Mouse (Mus musculus) limb, embryonic 11.5 days (tissue): ENCODE results near the gene Cbr3. TPM values are rescaled to one million over a fixed set of nuclear protein-coding genes. Genes with fewer than 3 reads are reported as not detected.

Source experiments
- ATAC-seq: fragments of 200-750 bp; cut with Nextera tagmentation; 2 replicates; pipeline ENCODE4 v1.8.0; 2017; ENCODE audit warnings: low read depth; ENCODE audit not compliant: insufficient number of reproducible peaks, low FRiP score, low TSS enrichment
- DNase-seq: peaks from one replicate; pipeline ENCODE4 v3.0.0-alpha.2; 2015; ENCODE audit warnings: low spot score
- H3K27ac ChIP-seq: fragments of 300-500 bp; sonication (generic); replicated peaks from 2 replicates; pipeline ENCODE4 v1.5.1; 2014; ENCODE audit warnings: low read depth, mild to moderate bottlenecking, low read length
- H3K27me3 ChIP-seq: fragments of 300-500 bp; sonication (generic); 2 replicates; pipeline ENCODE4 v1.6.1; 2014; ENCODE audit warnings: mild to moderate bottlenecking, low read length, mixed read lengths; ENCODE audit not compliant: control insufficient read depth, insufficient read depth
- H3K36me3 ChIP-seq: fragments of 300-500 bp; sonication (generic); 2 replicates; pipeline ENCODE4 v1.6.1; 2014; ENCODE audit warnings: mild to moderate bottlenecking, low read length, moderate library complexity, mixed read lengths; ENCODE audit not compliant: control insufficient read depth, insufficient read depth
- H3K4me1 ChIP-seq: fragments of 300-500 bp; sonication (generic); 2 replicates; pipeline ENCODE4 v1.6.1; 2014; ENCODE audit warnings: low read length, mixed read lengths; ENCODE audit not compliant: control insufficient read depth, insufficient read depth
- H3K4me2 ChIP-seq: fragments of 300-500 bp; sonication (generic); 2 replicates; pipeline ENCODE4 v1.6.1; 2014; ENCODE audit warnings: low read depth, mild to moderate bottlenecking, moderate library complexity; ENCODE audit not compliant: severe bottlenecking
- H3K4me3 ChIP-seq: fragments of 300-500 bp; sonication (generic); 2 replicates; pipeline ENCODE4 v1.5.1; 2014; ENCODE audit warnings: low read depth, low read length
- H3K9ac ChIP-seq: fragments of 300-500 bp; sonication (generic); 2 replicates; pipeline ENCODE4 v1.6.1; 2014; ENCODE audit warnings: mild to moderate bottlenecking, low read length
- H3K9me3 ChIP-seq: fragments of 300-500 bp; sonication (generic); 2 replicates; pipeline ENCODE4 v1.6.1; 2016; ENCODE audit warnings: low read length; ENCODE audit not compliant: control insufficient read depth
- WGBS: fragments of 180-500 bp; shearing (Covaris S2); extraction: QIAGEN DNeasy Blood & Tissue Kit; methylation state at CpG from one replicate; pipeline ENCODE4 v1.1.7; 2014; 5-methylcytosine and 5-hydroxymethylcytosine counted together
- polyA plus RNA-seq: library from polyadenylated mRNA; unstranded; fragments of >200 nt; fragmentation: Nextera tagmentation; extraction: Ambion mirVana; gene quantifications from 2 replicates; pipeline ENCODE4 v1.2.1, GENCODE M21; 2014

The Cbr3 gene
- polyA plus RNA-seq, 1 experiment from 2014 or later: 0.96 TPM

DNA sequence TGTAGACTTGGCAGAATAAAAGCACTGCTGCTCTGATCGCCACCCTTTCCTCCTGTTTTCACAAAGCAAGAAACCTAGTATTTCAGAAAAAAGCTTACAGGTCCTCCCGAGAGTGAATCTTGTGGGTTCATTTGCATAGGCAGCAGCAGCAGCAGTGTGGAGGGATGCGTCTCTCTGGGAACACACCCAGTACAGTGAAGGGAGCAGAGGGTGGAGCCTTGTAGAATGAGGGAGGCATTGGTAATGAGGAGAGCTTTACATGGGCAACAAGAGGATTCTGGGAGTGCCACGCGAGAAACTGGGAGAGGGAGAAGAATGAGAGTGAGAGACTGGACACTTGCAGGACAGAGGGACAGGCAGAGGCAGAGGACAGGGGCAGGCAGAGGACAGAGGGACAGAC is 31.4 kb downstream of the Cbr3 start:
- H3K4me1 ChIP-seq: 0 out of 2 replicates have a peak, but pooled peaks cover 10% of the 10 kb centered on the region
- WGBS: 28% methylated on average over 5 of the region's 5 CpGs
- H3K27me3 ChIP-seq: peaks cover 8% of the 10 kb centered on the region
- no peak for DNase-seq
- ATAC-seq: no peak
- no peaks in the 10 kb centered on the region for H3K36me3 ChIP-seq
- H3K27ac ChIP-seq: no peak overlapping the region
- H3K4me3 ChIP-seq: no peak overlapping the region
- no peak overlapping the region for H3K9ac ChIP-seq
- no peak overlapping the region; the same call in 1 of the 2 replicates for H3K4me2 ChIP-seq
- H3K9me3 ChIP-seq: no peaks in the 10 kb centered on the region

DNA sequence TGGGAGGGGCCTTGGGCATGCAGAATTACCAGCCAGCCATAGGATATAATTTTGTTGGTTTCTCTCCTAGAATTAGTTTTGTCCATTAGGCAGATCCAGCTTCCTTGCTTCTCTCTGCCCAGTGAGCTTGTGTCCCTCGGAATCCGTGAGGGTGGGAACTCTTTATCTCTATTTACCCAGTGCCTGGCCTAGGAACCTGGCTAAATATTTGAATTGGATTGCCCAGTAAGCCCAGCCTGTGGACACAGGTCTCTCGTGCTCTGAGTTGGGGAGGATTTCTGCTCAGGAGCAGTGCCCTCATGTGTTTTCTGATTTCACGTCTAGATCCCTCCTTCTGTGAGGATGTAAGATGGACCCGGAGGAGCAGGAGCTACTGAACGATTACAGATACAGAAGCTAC is 32.8 kb downstream of the Cbr3 start:
- H3K9me3 ChIP-seq: no peaks in the 10 kb centered on the region
- no peak overlapping the region for H3K4me2 ChIP-seq
- no peak overlapping the region for H3K27ac ChIP-seq
- H3K27me3 ChIP-seq: peaks cover 8% of the 10 kb centered on the region
- H3K36me3 ChIP-seq: no peaks in the 10 kb centered on the region
- 93% methylated on average over 6 of the region's 6 CpGs for WGBS
- 0 out of 2 replicates have a peak, but pooled peaks cover 9% of the 10 kb centered on the region for H3K4me1 ChIP-seq
- ATAC-seq (no peak), DNase-seq (no peak)
- H3K4me3 ChIP-seq: no peak overlapping the region
- H3K9ac ChIP-seq: no peak overlapping the region

DNA sequence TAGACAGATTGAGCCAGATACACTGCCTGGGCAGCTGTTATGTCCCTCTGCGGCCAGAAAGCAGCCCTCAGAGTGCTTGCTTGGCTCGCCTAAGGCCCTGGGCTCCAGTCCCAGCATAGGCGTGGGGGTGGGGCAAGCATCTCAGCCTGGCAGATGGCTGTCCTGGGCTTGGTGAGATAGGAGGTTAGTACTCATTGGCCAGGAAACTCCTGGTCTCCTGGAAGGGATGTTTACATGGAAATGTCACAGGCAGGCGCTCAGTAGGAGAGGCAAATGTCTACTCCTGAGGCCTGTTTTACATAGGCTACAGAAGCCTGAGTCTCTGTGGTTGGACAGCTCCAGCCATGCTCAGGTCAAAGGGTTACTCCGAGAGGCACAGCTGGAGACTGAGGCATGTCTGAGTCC is 34.3 kb downstream of the Cbr3 start:
- 20% methylated on average over 5 of the region's 5 CpGs for WGBS
- Histone ChIP-seq H3K36me3 (no peaks in the 10 kb centered on the region), H3K9me3 (no peaks in the 10 kb centered on the region), H3K4me1 (0 out of 2 replicates have a peak, but pooled peaks cover 6% of the 10 kb centered on the region), H3K27ac (no peak overlapping the region), H3K27me3 (peaks cover 7% of the 10 kb centered on the region), H3K9ac (no peak overlapping the region; the same call in 1 of the 2 replicates), H3K4me3 (no peak overlapping the region), H3K4me2 (no peak overlapping the region)
- DNase-seq (no peak), ATAC-seq (no peak)

DNA sequence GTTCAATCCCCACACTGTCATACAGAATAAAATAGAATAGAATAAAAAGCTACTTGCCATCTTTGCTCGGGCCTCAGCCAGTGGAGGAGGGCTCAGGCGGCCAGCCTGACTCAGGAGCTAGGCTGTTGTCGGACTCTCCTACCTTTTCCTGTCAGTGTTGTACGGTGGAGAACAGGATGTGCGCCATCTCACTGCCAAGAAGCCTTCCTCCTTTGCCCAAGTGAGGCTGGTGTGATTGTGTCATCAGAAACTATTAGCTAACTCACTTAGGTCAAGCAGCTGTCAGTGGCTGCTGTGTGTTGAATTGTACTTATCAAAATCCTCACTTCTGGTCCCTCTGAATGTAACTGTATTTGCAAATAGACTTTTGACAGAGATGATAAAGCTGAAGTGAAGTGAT is 38.8 kb downstream of the Cbr3 start:
- Histone ChIP-seq H3K27ac (no peak overlapping the region), H3K4me3 (no peak overlapping the region), H3K27me3 (no peaks in the 10 kb centered on the region), H3K9me3 (no peaks in the 10 kb centered on the region), H3K36me3 (no peaks in the 10 kb centered on the region), H3K9ac (no peak overlapping the region), H3K4me1 (no peaks in the 10 kb centered on the region), H3K4me2 (no peak overlapping the region)
- WGBS: 88% methylated on average over 5 of the region's 5 CpGs
- ATAC-seq (no peak), DNase-seq (no peak)

DNA sequence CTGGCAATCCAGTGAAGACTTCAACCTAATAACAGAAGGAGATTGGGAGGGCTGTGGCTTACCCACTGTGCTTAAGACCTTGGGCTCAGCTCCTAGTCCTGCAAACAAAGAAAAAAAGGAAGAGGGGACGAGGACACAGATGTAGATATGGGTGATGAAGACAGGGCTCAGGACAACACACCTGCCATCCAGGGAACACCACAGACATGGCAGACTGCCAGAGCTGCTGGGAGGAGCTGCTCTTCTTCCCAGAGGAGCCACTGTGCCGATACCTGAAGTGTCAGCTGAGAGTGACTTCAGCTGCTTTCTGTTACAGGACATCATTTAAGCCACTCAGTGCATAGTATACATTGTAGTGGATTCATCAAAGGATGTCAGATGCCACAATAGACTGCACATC is 39.5 kb downstream of the Cbr3 start:
- ATAC-seq: no peak
- 81% methylated on average over 2 of the region's 2 CpGs for WGBS

DNA sequence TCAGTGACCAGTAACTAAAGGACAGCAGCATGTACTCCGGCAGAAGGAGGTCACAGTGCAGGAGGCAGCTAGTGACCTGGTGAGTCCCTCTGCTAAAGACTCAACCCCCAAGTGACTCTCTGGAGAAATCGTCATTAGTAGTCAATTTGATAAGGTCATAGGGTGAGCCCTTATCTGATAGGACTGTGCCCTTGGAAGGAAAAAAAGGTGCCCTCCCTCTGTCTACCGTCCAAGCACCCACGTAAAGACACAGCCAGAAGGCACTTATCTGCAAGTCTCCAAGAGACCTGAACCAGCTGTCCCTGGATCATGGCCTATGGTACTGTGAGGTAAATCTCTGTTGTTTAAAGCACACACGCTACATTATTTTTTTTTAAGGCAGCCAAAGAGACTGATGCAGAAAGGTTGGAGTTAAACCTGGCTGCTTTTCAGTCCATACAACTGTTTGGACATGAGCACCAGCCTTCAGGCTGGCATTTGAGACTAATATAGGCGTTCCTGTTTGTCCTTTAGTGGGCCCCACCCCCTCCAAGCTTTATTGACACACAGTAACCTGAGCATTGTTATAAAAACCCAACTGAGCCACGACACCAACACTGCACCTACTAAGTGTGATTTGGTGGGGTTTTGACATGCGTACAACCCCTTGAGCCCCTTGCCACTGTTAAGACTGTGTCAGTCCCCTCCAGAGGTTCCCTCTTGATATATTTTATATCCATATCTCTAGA is 42.6 kb downstream of the Cbr3 start:
- 61% methylated on average over 8 of the region's 8 CpGs for WGBS
- no peak overlapping the region for H3K4me3 ChIP-seq
- no peak for DNase-seq
- no peak for ATAC-seq
- H3K9me3 ChIP-seq: no peaks in the 10 kb centered on the region
- H3K4me2 ChIP-seq: no peak overlapping the region
- H3K9ac ChIP-seq: no peak overlapping the region
- H3K36me3 ChIP-seq: no peaks in the 10 kb centered on the region
- no peak overlapping the region for H3K27ac ChIP-seq
- H3K4me1 ChIP-seq: no peaks in the 10 kb centered on the region
- H3K27me3 ChIP-seq: no peaks in the 10 kb centered on the region

More for the DNA sequence above, 39.5 kb downstream of the Cbr3 start:
- no peak overlapping the region for H3K4me2 ChIP-seq
- DNase-seq: no peak
- H3K9ac ChIP-seq: no peak overlapping the region
- H3K27ac ChIP-seq: no peak overlapping the region
- H3K4me1 ChIP-seq: no peaks in the 10 kb centered on the region
- H3K9me3 ChIP-seq: no peaks in the 10 kb centered on the region
- no peaks in the 10 kb centered on the region for H3K36me3 ChIP-seq
- H3K27me3 ChIP-seq: no peaks in the 10 kb centered on the region
- H3K4me3 ChIP-seq: no peak overlapping the region

DNA sequence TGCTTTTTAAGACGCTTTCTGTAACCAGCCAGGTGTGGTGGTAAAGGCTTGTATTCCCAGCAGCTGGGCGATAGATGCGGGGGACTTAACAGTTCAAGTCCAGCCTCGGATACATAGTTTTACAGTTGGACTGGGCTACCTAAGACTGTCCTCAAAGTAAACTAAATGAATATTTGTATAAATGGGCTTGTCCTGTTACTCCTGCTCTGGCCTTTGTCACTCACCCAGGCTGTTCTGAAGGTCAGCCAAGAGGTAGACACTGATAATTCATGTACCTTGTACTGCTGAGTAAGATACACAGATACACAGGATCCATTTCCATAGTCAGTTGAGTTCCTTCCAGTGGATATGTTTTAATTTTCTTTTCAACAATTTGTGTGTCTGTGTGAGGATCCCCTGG is 43.2 kb downstream of the Cbr3 start:
- 93% methylated on average over 4 of the region's 4 CpGs for WGBS
- DNase-seq (no peak), ATAC-seq (no peak)
- H3K36me3 ChIP-seq: no peaks in the 10 kb centered on the region
- H3K27ac ChIP-seq: no peak overlapping the region
- no peak overlapping the region for H3K9ac ChIP-seq
- H3K27me3 ChIP-seq: no peaks in the 10 kb centered on the region
- H3K9me3 ChIP-seq: no peaks in the 10 kb centered on the region
- no peaks in the 10 kb centered on the region for H3K4me1 ChIP-seq
- H3K4me3 ChIP-seq: no peak overlapping the region
- no peak overlapping the region for H3K4me2 ChIP-seq

DNA sequence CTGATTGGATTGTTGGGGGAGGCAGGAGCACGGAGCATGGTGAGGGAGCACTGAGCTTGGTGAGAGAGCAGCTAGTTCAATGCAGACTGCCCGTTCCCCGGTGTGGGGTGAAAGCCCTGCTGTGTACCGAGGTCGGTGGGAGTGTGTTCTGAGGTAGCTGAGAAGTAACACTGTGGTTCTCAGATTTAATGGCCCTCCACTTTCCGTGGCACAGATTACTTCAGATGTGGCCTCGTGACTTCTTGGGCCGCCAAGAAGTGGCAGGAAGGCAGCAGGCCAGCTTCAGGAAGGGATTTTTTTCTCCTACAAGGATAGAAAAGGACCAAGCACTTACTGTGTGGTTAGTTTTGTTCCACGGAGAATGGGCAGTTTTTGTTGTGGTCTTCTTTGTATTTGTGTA is 45.7 kb downstream of the Cbr3 start:
- H3K27ac ChIP-seq: no peak overlapping the region
- H3K36me3 ChIP-seq: no peaks in the 10 kb centered on the region
- no peak overlapping the region for H3K4me2 ChIP-seq
- H3K27me3 ChIP-seq: no peaks in the 10 kb centered on the region
- WGBS: 78% methylated on average over 9 of the region's 9 CpGs
- ATAC-seq: no peak
- H3K4me3 ChIP-seq: no peak overlapping the region
- H3K9ac ChIP-seq: no peak overlapping the region
- no peak for DNase-seq
- no peaks in the 10 kb centered on the region for H3K9me3 ChIP-seq
- H3K4me1 ChIP-seq: peaks cover 4% of the 10 kb centered on the region; the same call in 1 of the 2 replicates
